Mouse (Mus musculus) myocyte (in vitro differentiated cells): Measurements from ENCODE around the gene Zfy1.
"Not testable (repeated sequence)": the region's sequence is repeated elsewhere in the genome, so short reads cannot be mapped to it uniquely, and the experiment has no call there.

Experiments
- MYOG ChIP-seq, 3 experiments: IDR thresholded peaks; one replicate each; pipeline ENCODE4 v1.6.1; 2011; ENCODE audit warnings: control low read depth in 2 of 3, low read depth in 2 of 3, mild to moderate bottlenecking in 2 of 3; ENCODE audit not compliant: insufficient read length in 2 of 3, control insufficient read depth in 1 of 3, insufficient read depth in 1 of 3
- POLR2A ChIP-seq: IDR thresholded peaks from one replicate; pipeline ENCODE4 v1.6.1; 2011; ENCODE audit warnings: low read depth, mild to moderate bottlenecking, control low read depth, moderate library complexity; ENCODE audit not compliant: insufficient read length
- POLR2AphosphoS2 ChIP-seq: IDR thresholded peaks from one replicate; pipeline ENCODE4 v1.6.1; 2011; ENCODE audit warnings: low read depth, control low read depth; ENCODE audit not compliant: insufficient read length
- SRF ChIP-seq: IDR thresholded peaks from one replicate; pipeline ENCODE4 v1.6.1; 2011; ENCODE audit warnings: low read depth; ENCODE audit not compliant: control insufficient read depth, insufficient read length
- TCF12 ChIP-seq: IDR thresholded peaks from one replicate; pipeline ENCODE4 v1.6.1; 2011; ENCODE audit warnings: mild to moderate bottlenecking, control low read depth; ENCODE audit not compliant: poor library complexity, insufficient read depth, severe bottlenecking
- USF1 ChIP-seq: IDR thresholded peaks from one replicate; pipeline ENCODE4 v1.6.1; 2011; ENCODE audit warnings: low read depth, mild to moderate bottlenecking, control low read depth, moderate library complexity

DNA sequence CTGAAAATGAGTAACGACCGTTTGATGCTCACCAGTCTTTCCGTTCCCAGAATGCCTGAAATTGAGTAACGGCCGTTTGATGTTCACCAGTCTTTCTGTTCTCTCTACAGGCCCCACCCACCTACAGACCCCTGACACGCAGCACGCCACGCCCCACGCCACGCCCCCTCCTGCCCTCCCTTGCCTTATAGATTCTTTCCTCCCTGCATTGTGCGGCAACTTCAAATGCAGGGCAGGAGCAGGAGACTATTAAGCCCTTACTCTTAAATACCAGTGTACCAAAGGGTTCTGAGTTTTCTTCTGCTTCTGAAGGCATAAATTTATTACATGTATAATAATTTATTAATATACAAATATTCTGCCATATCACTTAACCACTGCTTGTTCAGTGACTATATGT lies at the start of gene Zfy1:
- not testable (repeated sequence) for TF ChIP-seq USF1; POLR2A; MYOG (IDR thresholded peaks at IDR 0.05; ENCODE audit: control insufficient read depth in 1 of 3, insufficient read depth in 1 of 3, insufficient read length in 2 of 3, low read depth in 2 of 3); SRF; TCF12; POLR2AphosphoS2
